Mouse (Mus musculus) lung, postnatal 4 days (tissue): Measurements from ENCODE around the gene Arhgap25.
"Not testable (repeated sequence)": the region's sequence is repeated elsewhere in the genome, so short reads cannot be mapped to it uniquely, and the experiment has no call there.

ENCODE experiments used
- DNase-seq, 2 experiments: peaks; one replicate each; pipeline ENCODE4 v3.0.0; 2021

The Arhgap25 gene

GRCm38 (mm10) chr6:87534855-87535575 is 2.0 kb upstream of the Arhgap25 start:
- DNase-seq, result peak; percentile 33 to 35

DNA sequence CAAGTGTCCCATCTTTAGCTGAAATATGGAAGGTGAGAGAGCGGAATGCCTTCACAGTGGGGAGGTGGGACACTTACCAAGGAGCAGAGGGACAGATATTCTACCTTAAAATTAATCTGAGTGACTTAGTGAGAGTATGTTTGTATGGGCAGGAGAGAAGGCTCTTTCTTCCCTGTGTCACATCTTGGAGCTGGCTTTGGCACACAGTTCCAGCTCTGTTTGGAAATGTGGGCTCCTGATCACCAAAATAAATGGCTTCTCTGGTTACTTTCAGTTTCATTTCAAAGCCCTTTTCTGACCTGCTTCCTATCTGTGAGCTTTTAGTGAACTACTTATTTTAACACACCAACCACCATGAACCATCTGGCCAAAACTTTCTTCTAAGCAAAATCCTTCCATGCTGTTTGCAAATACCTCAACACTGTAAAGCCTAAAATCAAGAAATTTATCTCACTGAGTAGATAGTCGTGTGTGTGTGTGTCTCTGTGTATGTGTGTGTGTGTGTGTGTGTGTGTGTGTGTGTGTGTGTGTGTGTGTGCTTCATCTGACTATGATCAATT is 1.5 kb downstream of the Arhgap25 start:
- no peak for DNase-seq

- DNase-seq, result no peak
Observed at GRCm38 (mm10) chr6:87530386-87530785, 2.7 kb downstream of the Arhgap25 start.

GRCm38 (mm10) chr6:87527846-87528557 is 5.1 kb downstream of the Arhgap25 start:
- DNase-seq, result no peak

- no peak for DNase-seq
Observed at GRCm38 (mm10) chr6:87527366-87527765, 5.7 kb downstream of the Arhgap25 start.

DNA sequence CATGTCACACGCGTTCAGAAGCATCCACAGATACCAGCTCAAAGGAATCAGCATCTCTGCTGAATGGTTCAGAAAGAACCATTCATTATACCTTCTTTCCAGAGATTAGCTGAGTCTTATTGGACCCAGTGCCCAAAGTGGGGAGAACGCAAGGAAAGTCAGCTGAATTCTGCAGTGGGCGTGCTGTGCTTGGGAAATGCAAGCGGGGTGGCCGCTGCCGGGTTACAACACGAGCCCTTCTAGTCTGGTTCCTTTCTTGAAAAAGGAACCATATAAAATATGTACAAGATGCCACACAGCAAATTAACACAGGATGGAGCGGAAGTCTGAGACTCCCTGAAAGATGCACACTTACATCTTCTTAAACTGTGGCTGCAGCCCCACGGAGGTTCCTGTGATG is 7.9 kb downstream of the Arhgap25 start:
- peak in 1 of 2 experiments; percentile 43 for DNase-seq

GRCm38 (mm10) chr6:87524281-87524680 is 8.8 kb downstream of the Arhgap25 start:
- DNase-seq, result no peak

DNA sequence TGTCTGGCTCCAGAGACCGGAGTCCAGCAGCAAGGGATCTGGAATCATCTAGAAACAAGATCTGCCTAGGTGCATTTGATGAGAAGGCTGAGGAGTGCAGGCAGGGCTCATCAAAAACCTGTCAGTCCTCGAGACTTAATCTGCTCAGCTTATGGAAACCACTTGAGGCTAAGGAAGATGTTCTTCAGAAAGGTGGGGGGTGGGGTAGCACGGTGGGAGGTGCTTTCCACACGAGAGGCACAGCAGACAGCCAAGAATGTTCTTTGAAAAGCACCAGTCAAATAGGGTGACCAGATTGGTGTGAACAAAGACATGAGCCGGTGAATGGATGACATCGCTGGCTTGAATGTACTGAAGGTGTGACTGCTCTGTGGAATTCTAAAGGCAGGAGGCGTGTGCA is 9.3 kb downstream of the Arhgap25 start:
- no peak for DNase-seq

GRCm38 (mm10) chr6:87523085-87523484 is 10.0 kb downstream of the Arhgap25 start:
- no peak for DNase-seq

- peak in 1 of 2 experiments; percentile 68 for DNase-seq
Observed at GRCm38 (mm10) chr6:87522236-87522635, 10.8 kb downstream of the Arhgap25 start.

GRCm38 (mm10) chr6:87521705-87522104 is 11.4 kb downstream of the Arhgap25 start:
- DNase-seq, result not testable (repeated sequence)

DNA sequence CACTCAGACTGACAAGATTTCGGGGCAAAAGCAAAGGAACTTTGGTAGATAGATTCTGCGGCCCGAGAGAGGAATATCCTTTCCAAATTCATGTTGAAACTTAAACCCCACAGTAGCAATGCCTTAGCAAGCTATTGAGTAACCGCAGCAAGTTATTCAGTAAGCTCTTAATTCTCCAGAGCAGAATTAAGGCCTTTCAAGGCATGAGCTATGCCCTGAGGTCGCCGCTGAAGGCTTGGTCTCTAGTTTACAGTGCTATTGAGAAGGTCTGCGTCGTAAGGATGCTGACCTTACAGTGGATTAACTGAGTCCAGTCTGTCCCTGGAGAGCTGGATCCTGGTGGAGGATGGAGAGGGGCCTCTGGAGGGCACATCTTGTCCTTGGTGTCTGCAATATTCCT is 12.5 kb downstream of the Arhgap25 start:
- no peak for DNase-seq

- DNase-seq, result no peak
Observed at GRCm38 (mm10) chr6:87519809-87520208, 13.2 kb downstream of the Arhgap25 start.

GRCm38 (mm10) chr6:87518622-87519021 is 14.4 kb downstream of the Arhgap25 start:
- DNase-seq, result no peak

DNA sequence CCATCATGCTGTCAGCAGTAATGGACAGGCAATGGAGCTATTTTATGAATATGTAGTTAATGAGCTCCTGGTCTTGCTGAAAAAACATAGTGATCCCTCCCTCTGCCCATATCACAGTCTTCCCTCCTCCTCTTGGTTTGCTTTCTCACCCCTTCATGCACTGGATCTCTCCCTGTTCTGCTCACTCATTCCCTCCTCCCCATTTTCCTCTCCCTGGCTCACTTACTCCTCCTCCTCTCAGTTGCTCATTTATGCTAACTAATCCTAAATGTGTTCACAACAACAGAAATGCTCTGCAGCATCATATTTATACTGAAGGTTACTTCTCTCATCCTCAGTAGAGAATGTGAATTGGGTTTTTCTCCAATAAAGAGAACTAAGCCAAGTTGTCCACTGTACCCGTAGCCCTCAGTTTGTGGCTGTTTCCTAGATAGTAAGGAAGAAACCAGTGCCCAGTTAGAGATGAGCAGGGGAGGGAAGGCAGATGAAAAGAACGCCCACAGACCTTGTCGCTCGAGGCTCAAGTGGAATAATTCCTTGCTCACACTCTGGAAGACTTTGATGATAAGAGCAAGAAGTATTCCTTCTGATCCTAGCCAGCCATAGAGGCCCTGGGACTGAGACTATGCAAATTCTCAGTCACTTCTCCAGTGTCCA is 15.2 kb downstream of the Arhgap25 start:
- DNase-seq, result no peak

DNA sequence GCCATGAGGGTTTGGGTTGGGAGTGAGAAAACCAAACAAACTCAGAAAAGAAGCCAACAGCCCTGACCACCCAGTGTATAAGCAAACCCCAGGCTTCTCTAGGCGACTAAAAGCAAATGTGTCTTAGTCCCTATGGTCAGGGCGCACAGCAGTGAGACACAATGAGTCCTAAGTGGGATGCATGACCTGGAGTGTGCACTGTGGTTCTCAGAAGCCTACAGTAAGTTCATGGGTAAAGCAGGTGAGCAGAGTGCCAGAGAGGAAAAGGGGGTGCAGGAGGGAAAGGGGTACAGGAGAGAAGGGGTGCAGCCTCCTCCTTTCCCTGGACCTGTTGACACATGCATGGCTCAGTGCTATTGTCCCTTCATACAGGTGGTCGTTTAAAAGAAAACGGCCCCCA is 18.7 kb downstream of the Arhgap25 start:
- DNase-seq, result no peak

DNA sequence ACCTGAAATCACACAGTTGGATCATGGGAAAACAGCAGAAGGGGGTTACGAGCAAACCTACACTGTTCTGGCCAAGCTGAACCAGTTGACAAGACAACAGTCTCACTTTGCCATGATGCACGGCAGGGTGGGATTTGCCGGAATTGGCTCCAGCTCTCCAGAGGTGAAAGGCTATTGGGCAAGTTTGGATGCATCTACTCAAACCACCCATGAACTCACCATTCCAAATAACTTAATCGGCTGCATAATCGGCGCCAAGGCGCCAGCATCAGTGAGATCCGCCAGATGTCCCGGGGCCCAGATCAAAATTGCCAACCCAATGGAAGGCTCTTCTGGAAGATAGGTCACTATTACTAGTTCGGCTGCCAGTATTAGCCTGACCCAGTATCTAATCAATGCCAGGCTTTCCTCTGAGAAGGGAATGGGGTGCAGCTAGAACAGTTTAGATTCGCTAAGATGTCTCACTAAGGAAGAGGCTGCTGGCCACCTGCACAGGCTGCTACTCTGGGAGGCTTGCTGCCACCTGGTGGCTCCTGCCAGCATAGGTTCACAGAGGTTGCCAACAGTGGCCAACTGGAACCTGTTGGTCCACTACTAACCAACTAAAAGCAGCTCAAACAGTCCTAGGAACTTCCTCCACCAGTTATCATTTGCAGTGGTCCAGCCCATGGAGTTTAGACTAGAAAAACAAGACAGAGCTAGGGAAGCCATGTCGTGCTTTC is 19.9 kb downstream of the Arhgap25 start:
- peak; percentile 77 to 83 for DNase-seq

- no peak for DNase-seq
Observed at GRCm38 (mm10) chr6:87510999-87511398, 22.1 kb downstream of the Arhgap25 start.

GRCm38 (mm10) chr6:87509806-87510205 is 23.3 kb downstream of the Arhgap25 start:
- no peak for DNase-seq

DNA sequence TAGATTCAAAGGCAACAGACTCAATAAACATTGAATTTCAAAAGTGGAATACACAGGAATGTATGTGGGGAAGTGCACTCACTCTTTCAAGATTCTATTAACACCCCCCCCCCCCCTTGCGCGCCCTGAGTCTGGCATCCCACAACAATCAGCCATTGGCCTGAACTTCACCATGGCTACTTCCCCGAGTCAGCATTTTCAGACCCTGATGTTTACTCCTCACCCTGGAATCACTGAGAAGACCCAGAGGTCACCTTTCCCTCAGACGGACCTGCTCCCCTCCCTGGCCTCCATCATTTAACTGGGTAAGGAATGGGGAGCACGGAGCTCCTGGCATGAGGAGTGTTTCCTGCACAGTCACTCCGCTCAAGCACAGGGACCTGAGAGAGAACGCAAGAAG is 28.2 kb downstream of the Arhgap25 start:
- no peak for DNase-seq

DNA sequence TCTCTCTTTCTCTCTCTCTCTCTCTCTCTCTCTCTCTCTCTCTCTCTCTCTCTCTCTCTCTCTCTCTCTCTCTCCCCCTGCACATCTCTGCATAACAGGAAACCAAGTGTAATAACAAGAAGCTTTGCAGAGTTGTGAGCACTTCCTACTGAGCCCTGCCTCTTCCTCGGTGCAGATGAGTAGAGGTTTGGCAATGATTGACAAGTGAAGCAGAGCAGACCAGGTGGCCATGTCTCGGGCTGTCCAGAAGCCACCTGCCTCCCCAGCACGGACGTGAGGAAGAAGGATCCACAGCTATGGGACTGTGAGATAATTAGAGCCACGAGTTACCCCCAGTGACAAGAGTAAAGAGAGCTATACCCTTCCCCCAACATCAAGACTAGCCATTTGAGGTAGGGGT is 29.1 kb downstream of the Arhgap25 start:
- DNase-seq, result no peak

GRCm38 (mm10) chr6:87503536-87503935 is 29.5 kb downstream of the Arhgap25 start:
- no peak for DNase-seq

GRCm38 (mm10) chr6:87502831-87503286 is 30.2 kb downstream of the Arhgap25 start:
- peak; percentile 55 to 63 for DNase-seq
